Mouse (Mus musculus): Measurements from ENCODE around the gene Ppp2ca. TPM values are rescaled to one million over a fixed set of nuclear protein-coding genes. Genes with fewer than 3 reads are reported as not detected.

Ppp2ca gene
- polyA plus RNA-seq (2012; rRNA removed): 7.4 and 9.2 TPM in 2 replicates

DNA sequence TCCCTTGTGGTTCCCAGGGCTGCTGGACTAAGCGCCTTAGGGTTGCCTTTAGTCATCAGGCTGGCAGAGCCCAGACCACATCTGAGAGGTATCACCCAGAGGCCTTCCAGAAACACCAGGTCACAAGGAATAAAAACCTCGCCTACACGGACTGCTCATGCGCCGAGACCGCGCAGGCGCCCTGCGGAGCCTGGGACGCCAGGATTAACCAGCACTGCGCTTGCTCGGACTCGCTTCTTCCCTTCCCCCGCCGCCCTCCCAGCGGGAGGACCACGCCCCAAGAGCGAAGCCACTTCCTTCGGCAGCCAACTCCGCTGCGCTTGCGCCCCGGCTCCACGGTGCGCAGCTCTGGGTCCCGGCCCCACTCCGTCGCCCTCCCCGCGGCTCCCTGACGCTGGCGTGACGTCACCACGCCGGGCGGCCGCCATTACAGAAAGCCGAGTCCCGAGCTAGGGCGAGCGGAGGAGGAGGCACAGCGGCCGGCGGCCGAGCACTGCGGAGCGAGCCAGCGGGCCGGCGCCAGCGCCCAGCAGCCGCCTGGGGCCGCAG lies at the start of gene Ppp2ca:
Gene Ppp2ca (plus strand): TSS at position 284 of the 549 bp plus-strand sequence.

DNA sequence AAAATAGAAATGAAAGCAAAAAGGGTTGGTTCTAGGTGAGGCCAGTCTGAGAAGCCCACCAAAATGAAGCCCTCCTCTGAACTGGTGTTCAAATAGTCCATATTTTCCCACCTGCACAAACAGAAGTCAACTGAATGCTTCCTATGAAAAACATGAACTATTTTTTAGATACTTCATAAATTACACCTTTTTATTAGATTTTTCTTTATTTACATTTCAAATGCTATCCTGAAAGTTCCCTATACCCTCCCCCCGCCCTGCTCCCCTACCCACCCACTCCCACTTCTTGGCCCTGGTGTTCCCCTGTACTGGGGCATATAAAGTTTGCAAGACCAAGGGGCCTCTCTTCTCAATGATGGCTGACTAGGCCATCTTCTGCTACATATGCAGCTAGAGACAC lies 46.9 kb downstream of the Ppp2ca start, which contains the start of gene Olfr1373:
Gene Olfr1373 (minus strand): TSS at position 101 of the 400 bp plus-strand sequence.

Other genes starting within 250 kb of the Ppp2ca start
- gene Jade2, start 241.0 kb upstream of the Ppp2ca start, polyA plus RNA-seq (2012; rRNA removed): 2.6 and 3.5 TPM in 2 replicates
- gene Cdkn2aipnl, start 131.0 kb upstream of the Ppp2ca start, polyA plus RNA-seq (2012; rRNA removed): 7.8 and 9.5 TPM in 2 replicates
- 6.6 and 11.9 TPM in 2 replicates for gene Ube2b, start 97.9 kb upstream of the Ppp2ca start, polyA plus RNA-seq (2012; rRNA removed)
- 0.37 and 0.66 TPM in 2 replicates for gene Cdkl3, start 94.5 kb upstream of the Ppp2ca start, polyA plus RNA-seq (2012; rRNA removed)
- gene Olfr1373, start 46.8 kb downstream of the Ppp2ca start, polyA plus RNA-seq (2012; rRNA removed): not detected in 2 replicates
- gene Olfr1371, start 115.3 kb downstream of the Ppp2ca start, polyA plus RNA-seq (2012; rRNA removed): not detected in 2 replicates
- gene Skp1a, start 133.3 kb downstream of the Ppp2ca start, polyA plus RNA-seq (2012; rRNA removed): 2.3 and 3.2 TPM in 2 replicates
- 2.5 and 3.1 TPM in 2 replicates for gene Tcf7, start 184.3 kb downstream of the Ppp2ca start, polyA plus RNA-seq (2012; rRNA removed)